Mouse (Mus musculus) megakaryocyte, embryonic 14.5 days (primary cell): ENCODE data around the gene Rdh11.

Experiments
- FLI1 ChIP-seq: IDR thresholded peaks from 2 replicates; pipeline ENCODE4 v1.6.1; 2012; ENCODE audit warnings: low read length, inconsistent platforms, mixed read lengths
- GATA1 ChIP-seq: IDR thresholded peaks from 3 replicates; pipeline ENCODE4 v1.6.1; 2012; ENCODE audit warnings: mixed read lengths, low read length, inconsistent platforms, borderline replicate concordance

- TF ChIP-seq GATA1 (no peak), FLI1 (no peak)
These were observed 51.3 kb downstream of the Rdh11 start for GRCm38 (mm10) chr12:79140811-79141210.
